Mouse (Mus musculus) left cerebral cortex, postnatal 10 days (tissue): ENCODE results near the gene Hspb6. TPM values are rescaled to one million over a fixed set of nuclear protein-coding genes. Genes with fewer than 3 reads are reported as not detected.

Source experiments
- DNase-seq, 2 experiments: peaks; one replicate each; pipeline ENCODE4 v3.0.0; 2021 to 2022; ENCODE audit warnings: low spot score in 2 of 2, mixed read lengths in 1 of 2; ENCODE audit errors: extremely low spot score in 1 of 2
- intact Hi-C: fragments of 180-260 bp; cut with DNase I; formaldehyde crosslinking; loops from one replicate; pipeline ENCODE4 v1.15.1; 2025
- total RNA-seq, 2 experiments: library from RNA; stranded (reverse); gene quantifications; 2 replicates each; pipeline ENCODE4 v1.2.3; 2021

Hspb6 gene
- total RNA-seq, 2 experiments from 2014 or later: 6.4 to 7.3 TPM

GRCm38 (mm10) chr7:30549880-30550279 lies 2.1 kb upstream of the Hspb6 start:
- intact Hi-C loops: no loop called here
- no peak for DNase-seq

GRCm38 (mm10) chr7:30550603-30551002 lies 1.4 kb upstream of the Hspb6 start:
- intact Hi-C loops: no loop called here

DNA sequence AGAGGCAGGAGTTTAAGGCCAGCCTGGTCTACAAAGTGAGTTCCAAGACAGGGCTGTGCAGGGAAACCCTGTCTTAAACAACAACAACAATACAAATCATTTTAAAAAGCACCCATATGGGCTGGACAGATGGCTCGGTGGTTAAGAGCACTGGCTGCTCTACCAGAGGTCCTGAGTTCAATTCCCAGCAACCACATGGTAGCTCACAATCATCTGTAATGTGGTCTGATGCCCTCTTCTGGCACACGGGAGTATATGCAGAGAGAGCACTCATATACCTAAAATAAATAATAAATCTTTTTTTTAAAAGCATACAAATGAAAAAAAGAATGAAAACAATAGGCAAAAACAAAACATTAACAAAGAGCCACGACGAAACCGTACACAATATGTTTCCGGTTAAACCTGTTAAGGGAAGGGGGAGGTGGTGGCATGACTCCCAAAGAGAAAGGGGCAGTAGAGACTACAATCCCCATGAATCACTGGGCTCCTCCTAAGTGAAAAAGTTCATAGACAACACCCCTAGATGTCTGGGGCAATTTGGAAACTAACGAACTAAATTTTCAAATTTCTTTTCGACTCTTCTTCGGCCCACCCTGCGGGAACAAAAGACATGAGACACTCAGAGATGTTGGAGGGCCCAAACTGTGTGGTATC lies 405 bp upstream of the Hspb6 start:
- peak in 1 of 2 experiments; percentile 47 for DNase-seq
- intact Hi-C loops: no loop called here

More at GRCm38 (mm10) chr7:30550603-30551002, 1.4 kb upstream of the Hspb6 start:
- no peak for DNase-seq

- DNase-seq: peak in 1 of 2 experiments; percentile 53
- intact Hi-C loops: no loop called here
Measured at GRCm38 (mm10) chr7:30553021-30553589, 1.1 kb downstream of the Hspb6 start.

GRCm38 (mm10) chr7:30553810-30554584 lies 2.0 kb downstream of the Hspb6 start:
- DNase-seq: peak in 1 of 2 experiments; percentile 44
- intact Hi-C loops: no loop called here

DNA sequence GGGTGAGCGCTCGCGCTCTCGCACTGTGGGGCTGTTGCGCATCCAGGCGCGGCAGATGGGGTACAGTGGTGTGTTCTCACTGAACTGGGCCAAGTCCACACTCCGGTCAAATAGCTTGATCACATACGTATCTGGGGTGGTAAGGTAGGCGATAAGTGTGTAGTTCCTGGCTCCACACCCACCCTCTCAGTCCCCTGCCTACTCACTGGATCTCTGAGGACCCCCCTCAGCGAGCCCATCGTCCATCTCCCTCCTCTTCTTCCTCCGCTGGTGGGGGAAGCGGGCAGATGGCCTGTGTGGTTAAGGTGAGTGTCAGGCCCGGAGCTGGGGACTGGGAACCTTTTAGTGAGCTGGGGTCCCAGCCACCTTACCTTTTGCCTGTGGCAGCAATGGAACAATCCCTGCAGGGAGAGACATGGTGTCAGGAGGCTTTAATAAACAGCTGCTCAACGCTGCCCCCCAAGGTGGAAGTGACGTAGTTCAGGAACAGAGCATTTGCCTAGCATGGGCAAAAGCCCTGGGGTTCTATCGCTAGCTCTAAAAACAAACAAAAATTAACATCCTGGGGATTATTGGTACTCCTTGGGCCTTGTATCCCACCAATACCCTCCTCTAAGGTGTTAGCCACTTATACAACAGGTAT lies 5.0 kb downstream of the Hspb6 start:
- peak in 1 of 2 experiments; percentile 44 for DNase-seq
- intact Hi-C loops: no loop called here

GRCm38 (mm10) chr7:30557901-30558514 lies 6.0 kb downstream of the Hspb6 start:
- intact Hi-C loops: no loop called here
- no peak for DNase-seq

- intact Hi-C loops: no loop called here
- DNase-seq: no peak
Measured at GRCm38 (mm10) chr7:30558656-30559442, 6.9 kb downstream of the Hspb6 start.

- intact Hi-C loops: no loop called here
- peak; percentile 98 to 99 for DNase-seq
Measured at GRCm38 (mm10) chr7:30559443-30559954, 7.5 kb downstream of the Hspb6 start, which contains the start of gene Lin37. Lin37 (minus strand) TSS chr7:30559838.

GRCm38 (mm10) chr7:30560296-30560695 lies 8.3 kb downstream of the Hspb6 start:
- intact Hi-C loops: no loop called here
- no peak for DNase-seq

DNA sequence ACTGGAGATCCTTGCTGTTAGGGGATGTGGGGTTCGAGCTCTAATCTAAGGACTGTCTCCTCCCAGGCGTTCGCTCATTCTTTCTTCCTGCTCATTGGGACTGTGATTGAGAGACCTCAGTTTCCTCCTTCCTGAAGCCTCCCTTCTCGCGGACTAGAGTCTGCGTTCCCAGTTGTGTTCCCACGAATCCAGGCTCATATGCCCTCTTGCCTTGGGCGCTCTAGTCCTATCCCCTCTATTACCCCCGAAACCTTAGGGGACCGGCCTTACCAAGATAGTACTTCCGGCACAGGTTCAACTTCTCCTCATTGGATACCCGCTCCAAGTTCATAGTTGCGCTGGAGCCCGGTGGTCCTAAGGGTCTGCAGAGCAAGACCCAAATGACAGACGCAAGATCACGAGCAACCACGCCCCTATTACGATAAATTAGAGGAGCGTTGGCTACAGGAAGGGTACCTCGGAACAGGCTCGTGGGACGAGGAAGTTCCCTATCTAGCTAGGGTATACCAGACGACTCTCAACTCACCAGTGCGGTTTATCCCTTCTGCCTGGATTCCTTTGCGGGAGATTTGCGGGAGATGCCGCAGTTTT lies 10.6 kb downstream of the Hspb6 start:
- peak in 1 of 2 experiments; percentile 37 for DNase-seq
- intact Hi-C loops: no loop called here

GRCm38 (mm10) chr7:30563117-30563905 lies 11.3 kb downstream of the Hspb6 start, which contains the start of the genes U2af1l4, Gm49396 and Psenen:
U2af1l4 (plus strand) TSS chr7:30563301.
Gm49396 (plus strand) TSS chr7:30563344.
Psenen (minus strand) TSS chr7:30563627.
- intact Hi-C loops: no loop called here
- DNase-seq: peak; percentile 96 to 98

DNA sequence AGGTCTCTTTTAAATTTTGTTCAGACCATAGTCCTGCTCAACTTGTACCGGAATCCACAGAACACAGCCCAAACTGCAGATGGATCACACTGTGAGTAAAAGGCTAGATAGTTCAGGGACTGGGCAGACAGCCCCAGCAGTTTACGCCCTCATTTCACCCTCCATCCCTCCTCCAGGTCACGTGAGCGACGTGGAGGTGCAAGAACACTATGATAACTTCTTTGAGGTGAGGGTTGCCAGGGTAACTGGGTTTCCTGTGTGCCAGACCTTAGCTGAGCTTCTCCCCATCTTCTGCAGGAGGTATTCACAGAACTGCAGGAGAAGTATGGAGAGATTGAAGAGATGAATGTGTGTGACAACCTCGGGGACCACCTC lies 11.9 kb downstream of the Hspb6 start:
- no peak for DNase-seq
- intact Hi-C loops: no loop called here

DNA sequence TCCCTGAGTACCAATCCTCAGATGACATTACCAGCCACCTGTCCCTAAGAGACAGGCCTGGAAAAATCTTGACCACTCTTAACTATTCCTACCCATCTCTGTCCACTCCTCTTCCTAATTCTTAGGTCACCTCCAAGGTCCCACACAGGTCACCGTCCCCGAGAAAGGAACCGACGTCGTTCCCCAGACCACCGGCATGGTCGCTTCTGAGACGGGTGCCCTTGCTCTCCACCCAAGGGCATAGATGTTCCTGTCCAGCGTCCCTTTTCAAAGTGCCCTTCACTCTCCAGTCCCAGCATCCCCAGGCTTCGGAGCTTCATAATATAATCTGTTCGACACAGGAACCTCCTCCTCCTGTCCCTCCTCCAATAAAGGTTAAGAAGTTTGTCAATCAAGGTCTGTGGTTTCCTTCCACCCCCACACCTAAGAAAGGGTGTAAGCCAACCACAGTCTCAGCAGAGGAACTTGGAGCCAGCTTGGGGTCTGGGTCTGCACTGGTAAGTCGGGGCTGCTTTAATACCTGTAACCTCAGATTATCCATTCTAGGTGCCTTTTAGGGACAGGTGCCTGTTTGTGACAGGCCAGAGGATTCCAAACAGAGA lies 13.1 kb downstream of the Hspb6 start, which contains the start of gene Igflr1:
Gene Igflr1 (plus strand): TSS at position 458 of the 602 bp plus-strand sequence.
- intact Hi-C loops: no loop called here
- no peak for DNase-seq

DNA sequence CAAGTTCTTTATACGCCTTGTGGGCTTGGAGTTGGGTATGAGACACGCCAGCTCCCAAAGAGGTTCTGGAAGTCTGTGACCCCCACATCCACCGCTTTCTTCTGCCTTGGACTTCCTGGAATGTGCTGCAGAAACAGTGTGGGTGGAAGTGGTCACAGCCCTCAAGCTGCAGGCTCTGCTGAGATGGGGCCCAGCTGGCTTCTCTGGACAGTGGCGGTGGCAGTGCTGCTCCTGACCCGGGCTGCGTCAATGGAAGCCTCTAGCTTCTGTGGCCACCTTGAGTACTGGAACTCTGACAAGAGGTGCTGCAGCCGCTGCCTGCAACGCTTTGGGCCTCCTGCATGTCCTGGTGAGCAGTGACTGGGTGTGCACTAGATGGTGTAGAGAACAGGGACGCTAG lies 14.1 kb downstream of the Hspb6 start:
- DNase-seq: no peak
- intact Hi-C loops: no loop called here

- intact Hi-C loops: no loop called here
- no peak for DNase-seq
Measured at GRCm38 (mm10) chr7:30567555-30567954, 15.6 kb downstream of the Hspb6 start.
